Mouse (Mus musculus) embryonic fibroblast, embryonic 13.5 days (primary cell): ENCODE results near the gene Bcat2. TPM values are rescaled to one million over a fixed set of nuclear protein-coding genes. Genes with fewer than 3 reads are reported as not detected.
A peak's percentile ranks its signal among the peaks of the same experiment; 100 is the strongest.

Experiments used
- H3K27ac ChIP-seq: 2 replicates; pipeline ENCODE4 v1.5.1; 2012; ENCODE audit warnings: low read length, control low read depth, inconsistent platforms; ENCODE audit not compliant: insufficient read depth
- H3K4me1 ChIP-seq: 2 replicates; pipeline ENCODE4 v1.6.1; 2011; ENCODE audit warnings: low read length; ENCODE audit not compliant: control insufficient read depth, insufficient read depth
- H3K4me3 ChIP-seq: 2 replicates; pipeline ENCODE4 v1.5.1; 2011; ENCODE audit warnings: mild to moderate bottlenecking, control low read depth, low read length; ENCODE audit not compliant: insufficient read depth
- CTCF ChIP-seq: IDR thresholded peaks from 2 replicates; pipeline ENCODE4 v1.5.1; 2011; ENCODE audit warnings: mild to moderate bottlenecking, control low read depth, low read length, moderate library complexity, borderline replicate concordance; ENCODE audit not compliant: insufficient read depth
- POLR2A ChIP-seq: IDR thresholded peaks from 2 replicates; pipeline ENCODE4 v1.6.1; 2011; ENCODE audit warnings: low read depth, mild to moderate bottlenecking, control low read depth, low read length, moderate library complexity
- polyA plus RNA-seq: library from polyadenylated mRNA; stranded (reverse); fragments of >200 nt; gene quantifications from 2 replicates; pipeline ENCODE4 v1.2.4, GENCODE M21; 2011; ENCODE audit warnings: low read depth; ENCODE audit not compliant: missing spikeins, insufficient read length

Gene Bcat2
- polyA plus RNA-seq, 1 experiment = 30.6 TPM

DNA sequence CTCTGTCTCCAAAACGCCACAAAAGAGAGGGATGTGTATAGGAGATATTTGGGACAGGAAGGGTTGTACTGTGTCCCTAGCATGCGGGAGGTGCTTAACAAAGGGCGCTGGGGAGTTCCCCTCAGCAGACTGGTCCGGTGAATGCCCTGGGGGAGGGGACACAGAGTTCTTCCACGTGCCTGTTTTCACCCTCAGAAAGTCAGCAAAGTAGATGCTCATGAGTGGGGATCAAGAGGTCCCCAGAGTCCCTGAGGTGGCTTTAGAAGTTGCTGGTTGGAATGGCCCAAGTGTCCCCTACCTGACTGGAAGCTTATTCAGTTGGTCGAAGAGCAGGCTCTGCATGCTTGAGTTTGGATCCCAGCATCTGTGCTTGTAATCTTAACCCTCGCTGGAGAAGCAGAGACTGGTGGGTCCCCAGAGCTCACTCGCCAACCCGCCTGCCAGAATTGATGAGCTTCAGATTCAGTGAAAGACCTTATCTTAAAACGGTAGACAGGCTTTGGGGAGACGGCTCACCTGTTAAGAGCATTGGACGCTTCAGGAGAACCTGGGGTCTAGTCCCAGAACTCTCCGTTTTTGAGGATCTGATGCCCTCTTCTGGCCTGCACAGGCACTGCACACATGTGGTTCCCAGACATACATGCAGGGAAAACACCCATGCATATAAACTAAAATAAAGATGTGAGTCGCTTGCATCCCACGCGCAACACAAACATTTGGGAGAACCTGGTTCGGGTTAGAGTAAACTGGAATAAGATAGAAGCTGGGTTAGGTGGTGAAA, 8.9 kb upstream of the Bcat2 start:
- Histone ChIP-seq H3K4me1 (no peaks in the 10 kb centered on the region), H3K27ac (no peak overlapping the region), H3K4me3 (no peak overlapping the region)
- no peak for TF ChIP-seq POLR2A
- peak; percentile 86; the same call in 1 of the 2 replicates for TF ChIP-seq CTCF

DNA sequence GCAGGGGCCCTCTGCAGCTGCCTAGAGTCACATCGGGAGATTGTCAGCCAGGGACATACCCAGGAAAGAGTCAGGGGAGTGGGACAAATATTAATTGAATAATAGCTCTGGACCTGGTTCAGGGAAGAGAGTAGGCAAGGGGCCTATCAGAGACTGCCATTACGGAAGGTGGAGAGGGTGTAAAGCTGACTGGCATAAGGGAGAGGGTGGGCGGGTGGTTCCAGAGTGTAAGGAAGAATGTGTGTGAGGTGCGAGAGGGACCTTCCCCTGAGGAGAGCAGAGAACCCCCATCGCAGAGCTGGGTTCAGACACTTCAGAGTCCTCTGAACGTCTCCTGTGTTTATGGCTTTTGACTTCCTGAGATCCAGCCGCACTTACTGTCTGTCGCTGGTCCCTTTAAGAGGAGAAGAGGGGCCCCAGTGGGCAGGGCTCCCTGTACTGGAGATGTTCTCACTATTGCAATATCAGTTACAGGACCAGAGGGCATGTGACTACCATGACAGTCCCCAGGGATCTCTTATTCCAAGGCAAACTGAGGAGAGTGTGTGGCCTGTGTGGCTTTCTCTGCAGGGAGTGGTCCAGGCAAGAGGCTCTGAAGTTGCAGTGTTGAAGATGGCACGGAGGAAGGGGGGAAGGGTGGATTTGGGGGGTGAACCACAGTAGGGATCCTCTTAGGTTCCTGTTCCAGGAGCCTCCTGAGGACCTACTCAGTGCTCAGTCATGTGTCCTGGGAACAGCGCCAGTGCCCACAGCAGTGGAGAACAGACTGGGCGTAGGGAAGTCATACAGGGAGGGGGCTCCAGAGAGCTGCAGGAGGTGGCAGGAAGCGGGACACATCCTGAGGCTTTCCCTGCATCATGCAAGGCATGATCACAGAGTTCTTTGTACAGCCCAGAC, 8.1 kb upstream of the Bcat2 start:
- no peak for TF ChIP-seq POLR2A
- no peak for TF ChIP-seq CTCF
- Histone ChIP-seq H3K4me1 (no peaks in the 10 kb centered on the region), H3K4me3 (no peak overlapping the region), H3K27ac (no peak overlapping the region)

DNA sequence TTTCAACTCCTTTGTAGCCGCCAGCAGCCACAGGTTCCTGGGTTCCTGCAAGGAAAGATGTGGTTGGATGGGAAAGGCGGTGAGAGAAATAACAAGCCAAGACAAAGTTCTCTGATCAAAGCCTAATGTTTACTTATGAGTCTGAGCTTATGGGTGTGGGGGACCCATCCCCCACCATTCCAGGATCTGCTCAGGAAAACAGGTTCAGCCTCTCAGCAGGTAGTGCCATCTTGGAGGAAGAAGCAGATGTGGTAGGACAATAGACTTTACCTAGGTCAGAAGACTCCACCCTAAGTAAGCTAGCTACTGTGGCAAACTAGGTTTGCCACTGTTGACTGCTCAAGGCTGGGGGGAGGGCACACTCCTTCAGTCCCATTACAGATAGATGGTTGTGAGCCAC, 5.1 kb upstream of the Bcat2 start:
- TF ChIP-seq POLR2A = no peak
- TF ChIP-seq CTCF = no peak
- H3K27ac ChIP-seq = no peak overlapping the region
- no peak overlapping the region for H3K4me3 ChIP-seq
- H3K4me1 ChIP-seq = no peaks in the 10 kb centered on the region; the same call in 1 of the 2 replicates

DNA sequence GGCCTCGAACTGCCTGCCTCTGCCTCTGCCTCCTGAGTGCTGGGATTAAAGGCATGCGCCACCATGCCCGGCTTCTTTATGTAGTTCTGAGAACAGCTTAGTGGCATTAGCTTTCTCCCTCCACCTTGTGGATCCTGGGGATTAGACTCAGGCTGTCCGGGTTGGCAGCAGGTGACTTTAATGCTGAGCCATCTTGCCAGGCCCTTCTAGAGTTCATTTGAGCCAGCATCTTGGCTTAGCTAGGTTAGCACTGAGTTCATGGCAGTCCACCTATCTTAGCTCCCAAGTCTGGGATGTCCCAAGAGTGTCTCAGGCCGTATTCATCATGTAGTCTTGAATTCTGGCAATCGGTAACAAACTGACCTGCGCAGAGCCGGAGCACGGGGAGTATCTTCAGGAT, 4.5 kb upstream of the Bcat2 start:
- Histone ChIP-seq H3K4me1 (no peaks in the 10 kb centered on the region; the same call in 1 of the 2 replicates), H3K4me3 (no peak overlapping the region), H3K27ac (no peak overlapping the region)
- TF ChIP-seq CTCF (no peak), POLR2A (no peak)

DNA sequence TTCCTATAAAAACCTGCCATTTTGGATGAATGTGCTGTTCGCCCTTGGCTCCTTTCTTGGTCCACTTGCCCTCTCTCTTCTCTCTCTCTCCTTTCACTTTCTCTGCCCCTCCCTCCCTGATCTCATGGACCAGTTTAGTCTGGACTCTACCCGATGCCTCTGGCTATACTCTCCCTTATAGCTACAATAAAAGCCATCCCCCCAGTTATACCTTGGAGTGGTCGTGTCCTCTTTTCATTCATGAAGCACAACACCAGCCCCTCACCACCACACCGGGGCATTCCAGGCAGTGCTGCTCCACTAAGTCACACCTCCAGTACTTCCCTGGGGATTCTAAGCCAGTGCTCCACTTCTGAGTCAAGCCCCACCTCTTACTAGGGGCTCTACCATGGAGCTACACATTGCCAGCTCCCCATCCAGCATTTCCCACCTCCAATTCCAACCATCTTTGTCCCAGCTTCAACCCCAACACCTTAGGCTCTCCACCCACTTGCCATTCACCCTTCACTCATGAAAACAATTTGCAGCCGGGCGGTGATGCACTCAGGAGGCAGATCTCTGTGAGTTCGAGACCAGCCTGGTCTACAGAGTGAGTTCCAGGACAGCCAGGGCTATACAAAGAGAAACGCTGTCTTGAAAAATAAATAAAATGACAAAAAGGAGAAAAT, 2.7 kb upstream of the Bcat2 start:
- Histone ChIP-seq H3K4me1 (no peaks in the 10 kb centered on the region; the same call in 1 of the 2 replicates), H3K27ac (no peak overlapping the region), H3K4me3 (no peak overlapping the region)
- TF ChIP-seq CTCF (no peak), POLR2A (no peak)

DNA sequence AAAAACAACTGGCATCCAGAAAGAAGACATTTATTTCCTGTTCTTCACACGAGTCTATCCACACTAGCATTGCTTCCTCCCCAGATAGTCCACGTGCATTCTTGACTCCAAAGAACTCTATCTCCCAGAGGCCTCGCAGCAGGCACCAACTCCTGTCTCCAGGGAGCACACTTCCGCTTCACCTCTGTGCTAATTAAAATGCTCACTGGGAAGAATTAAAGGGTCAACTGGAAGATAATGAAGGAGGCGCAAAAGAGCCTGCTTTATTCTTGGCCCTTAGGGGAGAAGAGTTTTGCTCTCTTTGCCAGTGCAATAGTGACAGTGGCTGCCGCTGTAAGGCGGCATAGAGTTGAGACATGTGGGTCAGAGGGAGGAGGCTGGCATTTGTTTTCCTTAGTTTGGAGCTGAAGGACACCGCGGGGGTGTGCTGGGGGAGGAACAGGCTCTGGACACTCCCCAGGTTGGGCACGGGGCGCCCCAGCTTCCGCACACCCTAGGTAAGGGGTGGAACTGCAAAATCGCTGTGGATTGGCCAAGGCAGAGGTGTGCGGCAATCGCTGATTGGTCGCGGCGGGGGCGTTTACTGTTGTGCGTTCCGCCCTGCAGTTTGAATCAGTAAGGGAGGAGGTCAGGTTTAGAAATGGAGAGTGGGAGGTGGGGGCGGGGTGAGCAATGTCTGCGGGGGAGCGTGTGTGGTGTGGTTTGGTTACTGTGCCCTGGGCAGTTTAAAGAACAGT, 2.0 kb upstream of the Bcat2 start:
- no peaks in the 10 kb centered on the region; the same call in 1 of the 2 replicates for H3K4me1 ChIP-seq
- TF ChIP-seq CTCF = no peak
- no peak; the same call in none of the 2 replicates for TF ChIP-seq POLR2A
- H3K4me3 ChIP-seq = peak overlapping the region; percentile 27
- peak overlapping the region; percentile 21; the same call in 1 of the 2 replicates for H3K27ac ChIP-seq

DNA sequence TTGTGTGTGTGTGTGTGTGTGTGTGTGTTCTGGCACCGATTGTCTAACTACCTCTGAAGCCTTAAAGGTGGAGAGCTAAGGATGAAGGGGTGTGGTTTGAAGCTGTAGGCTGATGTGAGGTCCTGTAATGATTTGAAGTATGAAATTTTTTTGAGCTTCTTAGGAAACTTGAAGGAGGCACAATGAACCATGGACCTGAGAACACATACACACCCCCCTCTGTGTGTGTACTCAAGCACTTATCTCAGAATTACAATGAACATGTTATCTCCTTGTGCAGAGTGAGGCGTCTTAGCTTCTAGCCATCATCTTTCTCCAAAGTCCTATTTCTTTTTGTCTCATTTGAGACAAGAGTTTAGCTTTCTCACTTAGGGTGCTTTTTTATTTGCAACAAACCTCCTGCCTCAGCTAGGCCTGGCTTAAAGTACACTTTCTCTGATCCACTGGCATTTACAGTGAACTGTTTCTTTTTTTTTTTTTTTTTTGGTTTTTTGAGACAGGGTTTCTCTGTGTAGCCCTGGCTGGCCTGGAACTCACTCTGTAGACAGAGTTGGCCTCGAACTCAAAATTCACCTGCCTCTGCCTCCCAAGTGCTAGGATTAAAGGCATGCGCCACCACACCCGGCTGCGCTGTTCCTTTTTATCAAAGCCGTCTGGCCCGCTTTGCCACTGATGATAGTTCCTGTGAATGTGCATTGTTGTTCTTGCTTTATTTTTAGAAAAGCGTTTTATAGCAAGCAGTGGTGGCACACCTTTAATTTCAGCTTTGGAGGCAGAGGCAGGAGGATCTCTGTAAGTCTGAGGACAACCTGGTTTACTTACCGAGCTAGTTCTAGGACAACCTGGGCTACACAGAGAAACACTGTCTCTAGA, 1.1 kb upstream of the Bcat2 start:
- Histone ChIP-seq H3K4me3 (no peak overlapping the region), H3K4me1 (no peaks in the 10 kb centered on the region; the same call in 1 of the 2 replicates), H3K27ac (no peak overlapping the region)
- TF ChIP-seq CTCF (no peak), POLR2A (no peak)

DNA sequence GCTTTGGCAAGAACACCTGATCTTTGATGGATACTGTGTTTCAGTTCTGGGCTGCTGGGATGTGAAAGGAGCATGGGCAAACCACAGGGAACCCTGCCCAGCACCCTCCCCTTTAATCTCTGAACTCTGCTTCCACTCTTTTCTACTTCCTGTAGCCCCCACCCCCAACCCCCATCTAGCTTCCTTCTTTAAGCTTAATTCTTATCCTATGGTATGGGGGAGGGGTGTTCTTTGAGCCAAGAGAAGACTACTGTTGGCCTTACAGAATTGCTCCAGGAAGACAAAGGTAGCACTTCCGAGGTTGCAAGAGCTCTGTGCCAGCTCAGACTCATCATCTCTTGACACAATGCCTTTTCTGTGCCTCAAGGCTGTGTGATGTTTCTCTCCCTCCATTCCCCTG, 2.0 kb downstream of the Bcat2 start:
- no peaks in the 10 kb centered on the region; the same call in 1 of the 2 replicates for H3K4me1 ChIP-seq
- TF ChIP-seq POLR2A (no peak), CTCF (no peak)
- no peak overlapping the region for H3K4me3 ChIP-seq
- no peak overlapping the region for H3K27ac ChIP-seq

DNA sequence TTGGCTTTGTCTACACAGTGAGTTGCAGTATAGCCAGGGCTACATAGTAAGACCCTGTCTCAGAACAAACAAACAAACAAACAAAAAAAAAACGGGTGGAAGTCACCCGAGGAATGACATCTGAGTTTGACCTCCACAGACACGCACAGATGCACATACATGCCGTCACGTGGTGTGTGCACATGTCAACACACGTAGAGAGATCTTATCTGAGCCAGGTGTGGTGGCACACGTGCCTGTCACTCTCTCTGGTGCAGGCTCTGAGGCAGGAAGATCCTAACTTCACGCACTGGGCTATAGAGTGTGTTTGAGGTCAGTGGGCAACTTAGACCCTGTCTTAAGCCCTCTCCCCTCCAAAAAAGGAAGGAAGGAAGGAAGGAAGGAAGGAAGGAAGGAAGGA, 4.0 kb downstream of the Bcat2 start:
- Histone ChIP-seq H3K4me1 (no peaks in the 10 kb centered on the region), H3K27ac (no peak overlapping the region), H3K4me3 (no peak overlapping the region)
- TF ChIP-seq POLR2A = no peak
- no peak for TF ChIP-seq CTCF
